Mouse (Mus musculus): Measurements from ENCODE around the gene Tcirg1.
A peak's percentile ranks its signal among the peaks of the same experiment; 100 is the strongest.

The Tcirg1 gene

GRCm38 (mm10) chr19:3906795-3907786 lies at the start of gene Tcirg1:
Gene Tcirg1, minus strand, starts transcription at chr19:3907133.
- DNase-seq, result peak; percentile 52

- DNase-seq, result no peak
Observed at GRCm38 (mm10) chr19:3955804-3956203, 48.9 kb upstream of the Tcirg1 start.

DNA sequence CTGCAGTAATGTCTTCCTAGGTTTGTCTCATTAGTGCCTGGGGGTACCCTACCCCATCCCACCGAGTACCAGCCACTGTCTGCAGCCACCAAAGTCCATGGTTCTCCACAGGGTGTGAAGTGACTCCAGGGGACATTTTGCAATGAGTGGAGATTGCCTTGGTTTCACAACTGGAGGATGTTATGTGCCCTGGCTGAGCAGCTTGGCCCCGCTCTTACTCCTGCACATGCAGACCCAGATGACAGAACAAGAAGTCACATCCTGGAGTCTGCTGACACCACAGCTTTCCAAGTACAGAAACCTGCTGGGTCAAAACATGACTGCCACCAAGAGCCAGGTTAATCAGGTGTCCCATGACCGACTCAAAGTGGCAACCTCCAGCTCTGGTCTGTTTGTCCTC lies 48.1 kb upstream of the Tcirg1 start:
- DNase-seq, result no peak

DNA sequence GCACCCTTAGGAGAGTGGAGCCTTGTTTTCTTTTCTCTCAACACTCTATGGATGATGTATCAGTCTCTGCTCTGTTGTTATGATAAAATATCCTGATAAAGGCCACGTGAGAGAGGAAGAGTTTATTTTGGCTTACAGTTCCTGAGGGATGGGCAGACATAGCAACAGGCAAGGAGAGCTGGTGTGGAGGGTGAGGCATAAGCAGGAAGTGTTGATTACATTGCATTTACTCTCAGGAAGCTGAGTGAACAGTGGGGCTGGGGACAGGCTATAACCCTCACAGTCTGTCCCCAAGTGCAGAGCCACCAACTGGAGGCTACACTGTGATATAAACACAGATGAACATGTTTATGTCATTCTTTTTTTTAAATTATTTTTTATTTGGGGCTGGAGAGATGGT lies 45.2 kb upstream of the Tcirg1 start:
- no peak for DNase-seq

GRCm38 (mm10) chr19:3951461-3951860 lies 44.5 kb upstream of the Tcirg1 start:
- DNase-seq, result no peak

- DNase-seq, result no peak
Observed at GRCm38 (mm10) chr19:3950331-3950730, 43.4 kb upstream of the Tcirg1 start.

DNA sequence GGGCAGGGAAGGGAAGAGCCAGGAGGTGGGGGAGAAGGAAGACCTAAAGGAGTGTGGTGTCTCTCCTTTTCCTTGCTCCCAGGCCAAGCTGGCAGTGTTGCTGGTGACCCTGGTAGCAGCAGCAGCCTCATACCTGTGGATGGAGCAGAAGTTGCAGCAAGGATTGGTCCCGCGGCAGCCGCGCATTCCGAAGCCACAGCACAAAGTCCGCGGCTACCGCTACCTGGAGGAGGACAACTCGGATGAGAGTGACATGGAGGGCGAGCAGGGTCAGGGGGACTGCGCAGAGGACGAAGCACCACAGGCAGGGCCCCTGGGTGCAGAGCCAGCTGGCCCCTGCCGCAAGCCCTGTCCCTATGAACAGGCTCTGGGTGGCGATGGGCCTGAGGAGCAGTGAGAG lies 41.6 kb upstream of the Tcirg1 start:
- DNase-seq, result no peak

DNA sequence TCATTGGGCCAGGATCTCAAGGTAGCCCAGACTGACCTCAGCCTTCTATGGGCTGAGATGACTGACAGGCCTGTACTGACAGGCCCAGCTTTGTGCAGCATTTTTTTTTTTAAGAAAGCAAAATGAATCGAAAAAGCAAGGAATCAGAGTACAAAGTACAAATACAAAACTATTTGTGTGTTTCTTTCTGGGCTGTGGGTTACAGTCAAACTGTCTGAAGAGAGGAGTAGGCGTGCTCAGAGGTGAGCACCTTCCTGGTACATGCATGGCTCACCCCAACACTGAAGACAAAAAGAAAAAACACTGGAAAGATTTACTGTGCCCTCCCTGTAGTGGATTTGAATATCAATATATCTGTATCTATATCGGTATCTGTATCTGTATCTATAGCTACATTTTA lies 40.9 kb upstream of the Tcirg1 start:
- no peak for DNase-seq

DNA sequence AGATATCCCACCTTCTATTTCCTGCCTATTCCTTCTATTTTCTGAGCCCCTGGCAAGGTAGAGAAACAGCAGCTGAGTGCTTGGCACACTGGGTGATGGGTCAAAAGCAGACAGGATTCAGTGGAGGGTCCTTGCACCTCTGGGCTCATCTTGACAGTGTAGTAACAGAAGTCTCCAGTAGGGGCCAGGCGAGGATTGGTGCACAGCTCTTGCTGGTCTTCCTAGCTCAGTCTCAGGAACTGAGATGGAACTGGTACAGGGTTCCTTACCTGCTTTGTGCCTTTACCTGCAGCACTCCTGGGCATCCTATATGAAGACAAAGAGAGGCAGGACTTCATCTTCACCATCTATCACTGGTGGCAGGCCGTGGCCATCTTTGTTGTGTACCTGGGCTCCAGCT lies 39.8 kb upstream of the Tcirg1 start:
- peak; percentile 67 for DNase-seq

DNA sequence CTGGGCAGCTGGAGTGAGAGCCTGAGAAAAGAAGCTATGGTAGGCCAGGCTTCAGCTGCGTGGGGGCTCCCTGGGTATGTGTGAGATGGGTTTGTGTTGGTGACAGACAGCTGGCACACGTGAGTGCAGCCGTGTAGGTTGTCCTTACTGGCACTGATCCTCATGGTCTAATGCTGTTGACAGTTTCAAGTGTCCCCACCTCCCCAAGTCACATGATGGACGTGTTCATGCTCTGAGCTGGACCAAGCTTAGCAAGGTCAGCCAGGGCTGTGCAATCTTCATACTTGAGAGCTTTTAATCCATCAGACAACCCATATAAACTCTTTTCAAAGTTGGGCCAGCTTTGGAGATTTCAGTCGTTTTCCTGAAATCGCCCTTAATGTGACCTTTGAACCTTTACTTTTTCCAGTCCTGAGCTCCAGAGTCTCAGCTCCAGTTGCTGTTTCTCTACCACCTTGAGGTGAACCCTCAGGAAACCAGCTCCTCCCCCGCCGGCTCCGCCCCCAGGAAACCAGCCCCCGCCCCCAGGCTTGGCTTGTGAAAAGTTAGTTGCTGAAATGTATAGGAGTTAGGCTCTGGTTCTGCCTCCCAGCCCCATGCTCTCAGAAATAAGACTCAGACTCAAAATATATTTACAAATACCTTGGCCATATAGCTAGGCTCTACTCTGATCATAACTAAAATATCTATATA lies 39.1 kb upstream of the Tcirg1 start:
- DNase-seq, result no peak

- DNase-seq, result no peak
Observed at GRCm38 (mm10) chr19:3942986-3943735, 36.2 kb upstream of the Tcirg1 start.

DNA sequence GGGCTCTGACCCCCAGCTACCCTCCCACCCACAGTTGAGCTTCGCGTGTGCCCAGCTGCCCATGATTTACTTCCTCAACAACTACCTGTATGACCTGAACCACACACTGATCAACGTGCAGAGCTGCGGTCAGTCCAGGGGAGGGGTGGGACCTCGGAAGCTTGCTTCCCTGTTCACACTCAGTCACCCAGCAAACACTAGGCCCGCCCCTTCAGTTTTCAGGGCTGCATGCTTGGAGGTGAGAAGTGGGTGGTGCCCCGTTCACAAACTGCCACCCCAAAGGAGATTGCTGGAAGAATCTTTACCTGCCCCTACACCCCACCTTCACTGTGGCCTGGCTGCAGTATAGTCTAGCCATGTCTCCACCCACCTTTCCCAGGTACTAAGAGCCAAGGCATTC lies 35.4 kb upstream of the Tcirg1 start:
- DNase-seq, result no peak

DNA sequence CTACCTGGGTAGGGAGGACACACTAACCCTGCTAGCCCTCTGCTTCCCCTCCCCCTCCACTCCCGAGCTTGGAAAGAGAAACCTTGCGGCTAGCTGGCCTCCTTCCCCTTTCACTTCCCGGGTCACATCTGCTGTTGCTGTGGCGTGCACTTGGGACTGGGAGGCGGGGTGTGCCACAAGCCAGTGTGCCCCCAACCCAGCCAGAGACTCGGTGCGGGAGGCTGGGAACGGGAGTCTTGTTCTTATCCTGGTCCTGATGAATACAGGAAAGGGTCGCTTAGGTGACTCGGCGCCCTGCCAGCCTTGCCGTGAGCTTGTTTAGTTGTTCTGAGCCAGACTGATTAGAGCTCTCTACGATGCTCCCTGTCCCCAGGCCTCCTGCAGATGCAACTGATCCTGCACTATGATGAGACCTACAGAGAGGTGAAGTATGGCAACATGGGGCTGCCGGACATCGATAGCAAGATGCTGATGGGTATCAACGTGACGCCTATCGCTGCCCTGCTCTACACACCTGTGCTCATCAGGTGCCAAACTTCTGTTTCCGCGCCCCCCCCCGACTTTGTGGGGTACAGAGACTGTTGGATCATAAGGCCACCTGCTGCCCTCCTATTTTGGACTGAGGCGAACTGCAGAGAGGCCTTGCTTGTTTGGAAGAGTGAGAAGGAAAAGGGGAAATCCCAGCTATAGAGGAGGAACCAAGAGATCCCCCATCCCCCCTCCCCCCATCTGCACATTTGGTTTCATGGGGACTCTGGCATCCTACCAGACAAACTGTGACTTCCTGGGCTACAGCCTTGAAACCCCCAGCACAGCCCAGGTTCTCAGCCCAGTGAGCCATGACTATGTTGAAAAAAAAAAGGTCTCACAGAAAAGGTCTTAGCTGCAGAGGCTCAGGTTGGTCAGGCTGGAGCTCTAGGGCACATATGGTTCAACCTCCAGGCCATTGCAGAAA lies 29.2 kb upstream of the Tcirg1 start:
- peak; percentile 48 for DNase-seq

- no peak for DNase-seq
Observed at GRCm38 (mm10) chr19:3935032-3935895, 28.3 kb upstream of the Tcirg1 start, which contains the start of gene Unc93b1. Gene Unc93b1, plus strand, starts transcription at chr19:3935186.

- no peak for DNase-seq
Observed at GRCm38 (mm10) chr19:3931716-3932115, 24.8 kb upstream of the Tcirg1 start.

- DNase-seq, result no peak
Observed at GRCm38 (mm10) chr19:3930262-3931057, 23.5 kb upstream of the Tcirg1 start.

- peak; percentile 65 for DNase-seq
Observed at GRCm38 (mm10) chr19:3929211-3929941, 22.4 kb upstream of the Tcirg1 start, which contains the start of gene Aldh3b1. Gene Aldh3b1, minus strand, starts transcription at chr19:3929808.

GRCm38 (mm10) chr19:3928779-3929178 lies 21.8 kb upstream of the Tcirg1 start:
- DNase-seq, result no peak

DNA sequence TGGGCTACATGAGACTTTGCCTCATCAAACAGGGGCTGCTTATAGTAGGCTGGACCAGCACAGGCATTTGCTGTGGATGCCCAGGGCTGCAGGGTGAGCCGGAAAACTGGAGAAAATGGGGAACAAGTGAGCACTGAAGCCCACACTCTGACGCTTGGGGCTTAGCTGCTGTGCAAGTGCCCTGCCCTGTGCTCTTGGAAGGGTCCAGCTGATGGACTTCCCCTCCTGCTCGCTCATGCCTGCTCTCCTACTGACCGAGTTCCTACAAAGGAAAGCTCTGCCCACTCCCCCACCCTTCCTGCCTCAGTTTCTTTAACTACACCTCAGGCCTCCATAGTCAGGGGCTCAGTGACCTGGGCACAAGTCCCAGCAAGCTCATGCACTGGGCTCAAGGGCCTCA lies 21.1 kb upstream of the Tcirg1 start:
- DNase-seq, result no peak

Data from right cerebral cortex, postnatal 14 days (tissue).